8 mouse cellular contexts compared by ENCODE assay signal in the genomic region with DNA sequence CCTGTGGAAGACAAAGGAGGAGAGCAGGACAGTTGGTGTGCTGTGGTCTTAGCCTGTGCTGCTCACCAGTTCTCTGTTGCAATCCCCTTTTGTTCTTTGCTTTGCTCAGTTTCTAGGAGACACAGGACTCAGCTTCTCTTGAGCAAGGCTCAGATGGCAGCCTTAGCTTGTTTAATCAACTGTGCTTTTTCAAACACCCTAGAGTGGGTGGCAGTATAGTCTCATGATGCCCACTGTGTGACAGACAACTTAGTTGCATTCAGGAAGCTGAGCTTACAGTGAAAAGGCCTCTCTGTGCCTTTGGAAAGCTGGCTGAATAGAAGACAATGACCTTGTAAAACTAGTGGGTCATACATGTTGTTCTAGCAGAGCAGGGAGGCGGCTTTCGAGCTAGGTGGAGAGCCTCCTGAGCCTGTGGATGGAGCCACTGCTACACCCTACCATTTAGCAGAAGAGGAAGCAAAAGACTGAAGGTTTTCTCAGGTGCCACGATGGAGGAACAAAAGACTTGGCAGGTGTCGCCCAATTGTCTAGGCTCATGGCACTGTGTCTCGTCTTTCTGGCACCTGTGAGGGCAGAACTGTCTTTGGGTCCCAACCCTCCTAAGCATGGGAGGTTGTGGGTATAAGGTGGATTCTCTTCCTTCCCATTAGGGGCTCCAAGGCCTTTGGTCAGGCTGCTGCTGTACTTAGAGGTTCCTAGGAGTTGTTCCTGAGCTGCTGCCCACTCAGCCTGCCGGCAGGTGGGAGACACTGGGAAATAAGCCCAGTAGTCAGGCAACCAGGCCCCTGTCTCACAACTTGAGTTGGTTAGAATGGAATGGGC.
DNase-seq lines count a peak whose midpoint lies in the region; ATAC-seq lines count a peak whose summit lies in the region.
"Not testable (repeated sequence)": the region's sequence is repeated elsewhere in the genome, so short reads cannot be mapped to it uniquely, and the experiment has no call there.

No protein-coding gene starts in this region.

- H3K4me3 ChIP-seq in limb, embryonic 13.5 days; midbrain, embryonic 12.5 days: not testable (repeated sequence)

- peak; percentile 61 for DNase-seq in A20 (ENCODE audit: low read depth, low spot score)
- DNase-seq in cerebellum, adult 8-10 months = peak; percentile 99
- DNase-seq in frontal cortex, postnatal 14 days (ENCODE audit: low spot score in 2 of 2) = peak; percentile 97 to 99
- peak; percentile 93 for DNase-seq in heart, postnatal 25 days (ENCODE audit: low spot score)
- DNase-seq in kidney, postnatal 14 days = peak; percentile 86
- DNase-seq in spleen, adult 18-20 months = peak; percentile 95 to 97

- not testable (repeated sequence) for H3K4me2 ChIP-seq in limb, embryonic 13.5 days (replicated peaks); midbrain, embryonic 12.5 days (replicated peaks)

- H3K27me3 ChIP-seq in limb, embryonic 13.5 days; midbrain, embryonic 12.5 days: not testable (repeated sequence)

- peak; percentile 9; the same call in 1 of the 2 replicates for ATAC-seq in limb, embryonic 13.5 days (ENCODE audit: low FRiP score, low read depth)
- peak; percentile 18 for ATAC-seq in midbrain, embryonic 12.5 days (ENCODE audit: low FRiP score, low read depth)

- peaks cover 18% of the 10 kb centered on the region for H3K9me3 ChIP-seq in limb, embryonic 13.5 days
- H3K9me3 ChIP-seq in midbrain, embryonic 12.5 days = peaks cover 18% of the 10 kb centered on the region

- intact Hi-C loops in heart, postnatal 25 days (cut with DNase I) = not testable (repeated sequence)

- not testable (repeated sequence) for H3K36me3 ChIP-seq in limb, embryonic 13.5 days; midbrain, embryonic 12.5 days

- not testable (repeated sequence) for H3K9ac ChIP-seq in limb, embryonic 13.5 days; midbrain, embryonic 12.5 days (replicated peaks)

- not testable (repeated sequence) for H3K27ac ChIP-seq in limb, embryonic 13.5 days; midbrain, embryonic 12.5 days (replicated peaks)

- WGBS in limb, embryonic 13.5 days = 83% methylated on average over 6 of the region's 6 CpGs
- 84% methylated on average over 6 of the region's 6 CpGs for WGBS in midbrain, embryonic 12.5 days

- not testable (repeated sequence) for H3K4me1 ChIP-seq in limb, embryonic 13.5 days; midbrain, embryonic 12.5 days
